Mouse (Mus musculus) heart, embryonic 12.5 days (tissue): ENCODE data around the gene Nup214. TPM values are rescaled to one million over a fixed set of nuclear protein-coding genes. Genes with fewer than 3 reads are reported as not detected.
"Not testable (repeated sequence)": the region's sequence is repeated elsewhere in the genome, so short reads cannot be mapped to it uniquely, and the experiment has no call there.

Experiments
- ATAC-seq: fragments of 200-750 bp; cut with Nextera tagmentation; 2 replicates; pipeline ENCODE4 v1.8.0; 2017; ENCODE audit warnings: moderate TSS enrichment, moderate library complexity; ENCODE audit not compliant: insufficient number of reproducible peaks, low FRiP score
- H3K27ac ChIP-seq: fragments of 300-500 bp; sonication (generic); 2 replicates; pipeline ENCODE4 v1.5.1; 2016; ENCODE audit warnings: mild to moderate bottlenecking, moderate library complexity; ENCODE audit not compliant: poor library complexity, severe bottlenecking
- H3K27me3 ChIP-seq: fragments of 300-500 bp; sonication (generic); replicated peaks from 2 replicates; pipeline ENCODE4 v1.6.1; 2016; ENCODE audit warnings: mild to moderate bottlenecking, moderate library complexity
- H3K36me3 ChIP-seq: fragments of 300-500 bp; sonication (generic); 2 replicates; pipeline ENCODE4 v1.6.1; 2016; ENCODE audit warnings: mild to moderate bottlenecking, moderate library complexity
- H3K4me1 ChIP-seq: fragments of 300-500 bp; sonication (generic); replicated peaks from 2 replicates; pipeline ENCODE4 v1.6.1; 2016; ENCODE audit warnings: mild to moderate bottlenecking
- H3K4me2 ChIP-seq: fragments of 300-500 bp; sonication (generic); 2 replicates; pipeline ENCODE4 v1.6.1; 2016; ENCODE audit warnings: mild to moderate bottlenecking, moderate library complexity
- H3K4me3 ChIP-seq: fragments of 300-500 bp; sonication (generic); 2 replicates; pipeline ENCODE4 v1.5.1; 2016; ENCODE audit warnings: mild to moderate bottlenecking
- H3K9ac ChIP-seq: fragments of 300-500 bp; sonication (generic); 2 replicates; pipeline ENCODE4 v1.6.1; 2016; ENCODE audit warnings: mild to moderate bottlenecking, moderate library complexity
- H3K9me3 ChIP-seq: fragments of 300-500 bp; sonication (generic); replicated peaks from 2 replicates; pipeline ENCODE4 v1.6.1; 2016; ENCODE audit warnings: mild to moderate bottlenecking, moderate library complexity
- WGBS: fragments of 180-500 bp; shearing (Covaris S2); methylation state at CpG from one replicate; pipeline ENCODE4 v1.1.7; 2016; 5-methylcytosine and 5-hydroxymethylcytosine counted together
- polyA plus RNA-seq: library from polyadenylated mRNA; unstranded; fragments of >200 nt; fragmentation: Nextera tagmentation; extraction: Ambion mirVana; gene quantifications from 2 replicates; pipeline ENCODE4 v1.2.1, GENCODE M21; 2016

Gene Nup214
- polyA plus RNA-seq, 1 experiment from 2014 or later = 59.8 TPM

- Histone ChIP-seq H3K36me3 (peaks cover 71% of the 10 kb centered on the region), H3K4me1 (peaks cover 27% of the 10 kb centered on the region)
- H3K9me3 ChIP-seq, H3K27ac ChIP-seq, H3K9ac ChIP-seq, H3K27me3 ChIP-seq, H3K4me3 ChIP-seq, ATAC-seq, H3K4me2 ChIP-seq: not testable (repeated sequence)
- 90% methylated on average over 9 of the region's 9 CpGs for WGBS
These were observed 66.4 kb downstream of the Nup214 start for GRCm38 (mm10) chr2:32040646-32041045.

DNA sequence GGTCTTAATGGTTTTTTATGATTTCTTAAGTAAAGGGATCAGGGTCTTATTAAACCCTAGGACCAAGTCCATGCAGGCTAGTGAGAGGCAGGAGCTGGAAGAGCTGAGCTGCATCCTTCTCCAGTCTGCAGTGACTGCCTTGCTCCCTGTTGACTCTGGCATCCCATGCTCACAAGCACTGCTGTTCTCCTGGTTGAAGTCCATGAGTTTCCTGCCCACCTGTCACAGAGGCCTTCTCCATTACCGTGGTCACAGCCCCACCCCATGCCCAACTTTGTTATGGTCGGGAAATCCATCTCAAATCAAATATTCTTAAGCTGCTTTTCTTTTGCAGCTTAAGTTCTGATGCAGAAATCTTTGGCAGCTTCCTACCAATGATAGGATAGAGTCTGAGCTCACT is 66.9 kb downstream of the Nup214 start:
- Histone ChIP-seq H3K4me3 (no peak overlapping the region), H3K27me3 (no peaks in the 10 kb centered on the region), H3K36me3 (peaks cover 69% of the 10 kb centered on the region), H3K9ac (no peak overlapping the region), H3K27ac (no peak overlapping the region), H3K9me3 (no peaks in the 10 kb centered on the region), H3K4me1 (peaks cover 29% of the 10 kb centered on the region), H3K4me2 (no peak overlapping the region)
- ATAC-seq = no peak
- 81% methylated on average over 2 of the region's 2 CpGs for WGBS

DNA sequence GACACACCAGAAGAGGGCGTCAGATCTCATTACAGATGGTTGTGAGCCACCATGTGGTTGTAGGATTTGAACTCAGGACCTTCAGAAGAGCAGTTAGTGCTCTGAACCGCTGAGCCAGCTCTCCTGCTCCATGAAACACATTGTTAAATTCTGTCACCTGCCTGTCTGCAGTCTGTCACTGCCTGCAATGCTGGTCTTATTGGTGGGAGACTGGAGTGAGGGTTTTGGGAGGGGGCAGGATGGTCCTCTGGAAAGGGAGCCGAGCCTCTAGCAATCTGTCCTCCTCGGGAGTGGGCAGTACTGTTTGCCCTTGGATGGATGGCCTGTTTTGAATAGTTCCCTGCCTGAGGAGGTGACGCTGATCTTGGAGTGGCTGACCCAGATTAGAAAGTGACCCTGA is 69.6 kb downstream of the Nup214 start:
- H3K36me3 ChIP-seq = peaks cover 70% of the 10 kb centered on the region

GRCm38 (mm10) chr2:32045375-32045774 is 71.1 kb downstream of the Nup214 start:
- Histone ChIP-seq H3K4me1 (peaks cover 45% of the 10 kb centered on the region), H3K9ac (0 out of 2 replicates have a peak overlapping the region, but pooled peaks have one; percentile 11), H3K27ac (peak overlapping the region; percentile 93), H3K4me2 (no peak overlapping the region), H3K36me3 (peaks cover 71% of the 10 kb centered on the region), H3K9me3 (no peaks in the 10 kb centered on the region), H3K27me3 (no peaks in the 10 kb centered on the region), H3K4me3 (no peak overlapping the region)
- WGBS = 63% methylated on average over 6 of the region's 6 CpGs
- no peak for ATAC-seq

More for the DNA sequence above, 69.6 kb downstream of the Nup214 start:
- Histone ChIP-seq H3K4me1 (peaks cover 47% of the 10 kb centered on the region), H3K4me3 (no peak overlapping the region), H3K27ac (peak overlapping the region; percentile 93), H3K9me3 (no peaks in the 10 kb centered on the region), H3K4me2 (no peak overlapping the region), H3K27me3 (no peaks in the 10 kb centered on the region), H3K9ac (no peak overlapping the region)
- 0 out of 2 replicates have a peak, but pooled peaks have one; percentile 16 for ATAC-seq
- WGBS = 46% methylated on average over 5 of the region's 5 CpGs

DNA sequence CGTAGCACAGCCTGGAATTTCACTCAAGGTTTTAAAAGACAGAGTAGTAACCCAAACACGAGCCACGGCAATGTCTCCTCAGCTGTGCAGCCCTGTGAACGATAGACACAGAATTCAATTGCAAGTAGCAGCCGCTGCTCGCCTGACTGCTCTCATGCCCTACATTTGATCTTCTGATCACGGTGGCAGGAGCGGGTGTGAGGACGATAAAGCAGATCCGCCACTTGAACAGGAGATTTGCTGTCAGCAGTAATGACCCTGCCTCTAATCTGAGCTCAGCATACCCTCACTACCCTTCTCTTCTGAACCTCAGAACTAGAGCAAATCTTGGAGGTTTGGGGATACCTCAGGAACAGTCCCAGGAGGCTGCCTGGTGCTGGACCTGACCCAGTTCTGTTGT is 71.8 kb downstream of the Nup214 start:
- no peaks in the 10 kb centered on the region for H3K27me3 ChIP-seq
- no peak for ATAC-seq
- no peak overlapping the region for H3K9ac ChIP-seq
- peaks cover 45% of the 10 kb centered on the region for H3K4me1 ChIP-seq
- H3K36me3 ChIP-seq = peaks cover 73% of the 10 kb centered on the region
- peak overlapping the region; percentile 8; the same call in 1 of the 2 replicates for H3K4me2 ChIP-seq
- H3K9me3 ChIP-seq = no peaks in the 10 kb centered on the region
- H3K27ac ChIP-seq = peak overlapping the region; percentile 93
- H3K4me3 ChIP-seq = no peak overlapping the region
- WGBS = 45% methylated on average over 10 of the region's 10 CpGs

GRCm38 (mm10) chr2:32047323-32047722 is 73.1 kb downstream of the Nup214 start:
- Histone ChIP-seq H3K4me2 (no peak overlapping the region), H3K27me3 (no peaks in the 10 kb centered on the region), H3K4me3 (no peak overlapping the region), H3K4me1 (peaks cover 55% of the 10 kb centered on the region), H3K27ac (peak overlapping the region; percentile 63), H3K36me3 (peaks cover 78% of the 10 kb centered on the region), H3K9me3 (no peaks in the 10 kb centered on the region), H3K9ac (0 out of 2 replicates have a peak overlapping the region, but pooled peaks have one; percentile 16)
- no peak for ATAC-seq
- 80% methylated on average over 10 of the region's 10 CpGs for WGBS

GRCm38 (mm10) chr2:32051791-32052190 is 77.6 kb downstream of the Nup214 start:
- WGBS = 58% methylated on average over 8 of the region's 8 CpGs
- ATAC-seq = no peak
- H3K4me2 ChIP-seq = no peak overlapping the region
- H3K36me3 ChIP-seq = peaks cover 65% of the 10 kb centered on the region
- H3K27ac ChIP-seq = 0 out of 2 replicates have a peak overlapping the region, but pooled peaks have one; percentile 11
- no peaks in the 10 kb centered on the region for H3K9me3 ChIP-seq
- H3K9ac ChIP-seq = no peak overlapping the region
- peaks cover 62% of the 10 kb centered on the region for H3K4me1 ChIP-seq
- no peaks in the 10 kb centered on the region for H3K27me3 ChIP-seq
- H3K4me3 ChIP-seq = no peak overlapping the region

DNA sequence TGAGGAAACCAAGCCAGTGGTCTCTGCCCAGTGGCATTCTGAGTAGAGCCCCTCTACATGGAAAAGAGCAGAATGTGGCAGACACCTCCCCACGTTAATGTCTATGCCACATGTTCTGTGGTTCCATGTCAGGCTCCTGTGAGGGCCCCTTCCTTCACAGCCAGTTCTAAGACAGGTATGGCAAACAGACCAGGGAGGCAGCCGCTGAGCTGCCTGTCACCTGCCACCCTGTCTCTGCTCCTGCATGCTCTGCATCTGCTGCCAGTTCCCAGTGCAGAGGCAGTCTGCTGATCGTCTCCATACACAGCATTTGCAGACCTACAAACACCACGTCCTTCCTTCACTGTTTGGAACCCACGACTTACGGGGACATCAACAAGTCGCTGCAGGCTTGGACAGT is 78.2 kb downstream of the Nup214 start:
- H3K36me3 ChIP-seq = peaks cover 59% of the 10 kb centered on the region
- no peak for ATAC-seq
- H3K9me3 ChIP-seq = no peaks in the 10 kb centered on the region
- H3K9ac ChIP-seq = peak overlapping the region; percentile 0; the same call in 1 of the 2 replicates
- no peak overlapping the region for H3K27ac ChIP-seq
- no peak overlapping the region for H3K4me2 ChIP-seq
- no peak overlapping the region for H3K4me3 ChIP-seq
- 71% methylated on average over 7 of the region's 7 CpGs for WGBS
- H3K27me3 ChIP-seq = no peaks in the 10 kb centered on the region
- peaks cover 62% of the 10 kb centered on the region for H3K4me1 ChIP-seq

GRCm38 (mm10) chr2:32055357-32055965 is 81.2 kb downstream of the Nup214 start:
- 36% methylated on average over 7 of the region's 7 CpGs for WGBS
- Histone ChIP-seq H3K27me3 (no peaks in the 10 kb centered on the region), H3K9ac (no peak overlapping the region), H3K27ac (peak overlapping the region; percentile 93), H3K4me2 (peak overlapping the region; percentile 11), H3K9me3 (no peaks in the 10 kb centered on the region), H3K4me3 (no peak overlapping the region), H3K36me3 (peaks cover 29% of the 10 kb centered on the region), H3K4me1 (peaks cover 76% of the 10 kb centered on the region)
- ATAC-seq = 0 out of 2 replicates have a peak, but pooled peaks have one; percentile 31

DNA sequence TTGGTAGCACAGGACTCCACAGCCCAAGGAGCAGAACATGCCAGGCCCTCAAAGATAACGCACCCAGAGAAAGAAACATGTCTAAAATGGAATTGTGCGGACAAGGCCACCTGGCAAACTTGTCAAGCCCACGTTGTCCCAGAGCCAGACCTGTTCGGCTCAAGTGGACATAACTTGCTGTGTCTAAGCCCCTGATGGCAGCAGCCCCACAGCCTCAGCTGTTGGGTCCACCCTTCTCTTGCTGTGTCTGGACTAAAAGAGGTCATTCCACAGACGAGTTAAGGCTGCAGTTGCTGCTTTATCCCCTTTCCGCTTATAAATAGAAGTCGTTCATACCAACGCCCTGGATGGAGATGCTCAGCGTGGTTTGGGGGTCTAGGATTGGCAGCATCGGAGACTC is 82.3 kb downstream of the Nup214 start:
- ATAC-seq = no peak
- peak overlapping the region; percentile 91 for H3K27ac ChIP-seq
- no peaks in the 10 kb centered on the region for H3K27me3 ChIP-seq
- H3K9ac ChIP-seq = no peak overlapping the region
- peaks cover 85% of the 10 kb centered on the region for H3K4me1 ChIP-seq
- 46% methylated on average over 10 of the region's 10 CpGs for WGBS
- H3K36me3 ChIP-seq = peaks cover 19% of the 10 kb centered on the region
- no peak overlapping the region for H3K4me3 ChIP-seq
- no peaks in the 10 kb centered on the region for H3K9me3 ChIP-seq
- no peak overlapping the region for H3K4me2 ChIP-seq

- no peak for ATAC-seq
- H3K4me1 ChIP-seq = peaks cover 85% of the 10 kb centered on the region
These were observed 83.1 kb downstream of the Nup214 start for GRCm38 (mm10) chr2:32057360-32057759.

More at GRCm38 (mm10) chr2:32057360-32057759, 83.1 kb downstream of the Nup214 start:
- H3K27ac ChIP-seq = peak overlapping the region; percentile 91
- H3K4me3 ChIP-seq = no peak overlapping the region
- no peak overlapping the region for H3K4me2 ChIP-seq
- no peaks in the 10 kb centered on the region for H3K27me3 ChIP-seq
- peaks cover 10% of the 10 kb centered on the region for H3K36me3 ChIP-seq
- peak overlapping the region; percentile 49; the same call in 1 of the 2 replicates for H3K9ac ChIP-seq
- 77% methylated on average over 2 of the region's 2 CpGs for WGBS
- no peaks in the 10 kb centered on the region for H3K9me3 ChIP-seq
